Comparison of ENCODE assay signal across 11 mouse cellular contexts in genomic region chr13:51411696-51412430, GRCm38 (mm10). TPM values are rescaled to one million over a fixed set of nuclear protein-coding genes. Genes with fewer than 3 reads are reported as not detected.
DNase-seq lines count a peak whose midpoint lies in the region; ATAC-seq lines count a peak whose summit lies in the region.
"Had no signal": no experiment of that assay in that cellular context is flagged by ENCODE, and none has a peak within 500 bp of the region (broad histone marks: within the 10 kb centered on the region; RNA-seq: fewer than 3 reads in every experiment).

No protein-coding gene starts in this region.

- peaks cover 14% of the 10 kb centered on the region for H3K36me3 ChIP-seq in kidney, embryonic 15.5 days
- H3K36me3 ChIP-seq in limb, embryonic 15.5 days, result peaks cover 15% of the 10 kb centered on the region
- H3K36me3 ChIP-seq: midbrain, embryonic 15.5 days had no signal

- no peaks in the 10 kb centered on the region; the same call in 1 of the 2 replicates for H3K9me3 ChIP-seq in kidney, embryonic 15.5 days (replicated peaks)
- H3K9me3 ChIP-seq in limb, embryonic 15.5 days, result no peaks in the 10 kb centered on the region
- H3K9me3 ChIP-seq: midbrain, embryonic 15.5 days had no signal

- H3K27me3 ChIP-seq in kidney, embryonic 15.5 days, result peaks cover 20% of the 10 kb centered on the region
- no peaks in the 10 kb centered on the region for H3K27me3 ChIP-seq in limb, embryonic 15.5 days

- H3K27ac ChIP-seq in kidney, embryonic 15.5 days, result peak overlapping the region; percentile 84
- peak overlapping the region; percentile 88 for H3K27ac ChIP-seq in limb, embryonic 15.5 days
- H3K27ac ChIP-seq: midbrain, embryonic 15.5 days had no signal

- ATAC-seq in kidney, embryonic 15.5 days (replicated peaks; ENCODE audit: low FRiP score), result no peak
- no peak for ATAC-seq in limb, embryonic 15.5 days (ENCODE audit: insufficient number of reproducible peaks, low FRiP score, low TSS enrichment, low read depth)
- ATAC-seq: midbrain, embryonic 15.5 days had no signal

- H3K4me1 ChIP-seq in kidney, embryonic 15.5 days, result peaks cover 56% of the 10 kb centered on the region
- H3K4me1 ChIP-seq in limb, embryonic 15.5 days, result peaks cover 56% of the 10 kb centered on the region

- H3K4me3 ChIP-seq in kidney, embryonic 15.5 days (replicated peaks), result peak overlapping the region; percentile 60
- H3K4me3 ChIP-seq in limb, embryonic 15.5 days, result peak overlapping the region; percentile 64
- H3K4me3 ChIP-seq: midbrain, embryonic 15.5 days had no signal

- H3K9ac ChIP-seq in kidney, embryonic 15.5 days, result peak overlapping the region; percentile 26; the same call in 1 of the 2 replicates
- H3K9ac ChIP-seq in limb, embryonic 15.5 days, result peak overlapping the region; percentile 26; the same call in 1 of the 2 replicates
- H3K9ac ChIP-seq: midbrain, embryonic 15.5 days had no signal

- WGBS in kidney, embryonic 15.5 days, result 23% methylated on average over 12 of the region's 12 CpGs
- 19% methylated on average over 12 of the region's 12 CpGs for WGBS in limb, embryonic 15.5 days

- DNase-seq in kidney, adult 9 months, result no peak
- DNase-seq in embryo, embryonic 10 days (ENCODE audit: low spot score), result peak; percentile 63
- DNase-seq in forelimb bud, embryonic 11.5 days (ENCODE audit: low read depth, low spot score), result peak; percentile 61
- no peak for DNase-seq in spleen, postnatal 10 days (ENCODE audit: low spot score in 2 of 2)
- no peak for DNase-seq in urinary bladder, adult 18-20 months (ENCODE audit: low spot score in 2 of 2)
- DNase-seq in ovary, postnatal 14 days (ENCODE audit: low spot score), result no peak
- DNase-seq: liver; right cerebral cortex, postnatal 4 days had no signal

- H3K4me2 ChIP-seq in kidney, embryonic 15.5 days, result peak overlapping the region; percentile 86
- peak overlapping the region; percentile 57 for H3K4me2 ChIP-seq in limb, embryonic 15.5 days
- H3K4me2 ChIP-seq: midbrain, embryonic 15.5 days had no signal

RNA-seq across cellular contexts. Expression of gene S1pr3, which starts 3.4 kb away (rescaled TPM):
- 50.1 and 53.7 TPM in 2 replicates for polyA plus RNA-seq in kidney, embryonic 15.5 days (2015; fragmentation: Nextera tagmentation; extraction: Ambion mirVana)
- 101 and 109 TPM in 2 replicates for polyA plus RNA-seq in limb, embryonic 15.5 days (2015; fragmentation: Nextera tagmentation; extraction: Ambion mirVana)

Comparison
In these comparisons a context has a peak if more than half of its experiments do, and no peak if none do; other contexts are left out.
1. DNase-seq: peak in embryo, embryonic 10 days (single experiment) and forelimb bud, embryonic 11.5 days (single experiment); none in kidney, adult 9 months (single experiment), spleen, postnatal 10 days (0 of 2), urinary bladder, adult 18-20 months (0 of 2) and ovary, postnatal 14 days (single experiment).